Mouse (Mus musculus): ENCODE data around the gene Elmsan1.

Gene Elmsan1

GRCm38 (mm10) chr12:84142281-84143050 lies 76.2 kb downstream of the Elmsan1 start:
- no peak for DNase-seq

GRCm38 (mm10) chr12:84141271-84141670 lies 77.4 kb downstream of the Elmsan1 start:
- no peak for DNase-seq

DNA sequence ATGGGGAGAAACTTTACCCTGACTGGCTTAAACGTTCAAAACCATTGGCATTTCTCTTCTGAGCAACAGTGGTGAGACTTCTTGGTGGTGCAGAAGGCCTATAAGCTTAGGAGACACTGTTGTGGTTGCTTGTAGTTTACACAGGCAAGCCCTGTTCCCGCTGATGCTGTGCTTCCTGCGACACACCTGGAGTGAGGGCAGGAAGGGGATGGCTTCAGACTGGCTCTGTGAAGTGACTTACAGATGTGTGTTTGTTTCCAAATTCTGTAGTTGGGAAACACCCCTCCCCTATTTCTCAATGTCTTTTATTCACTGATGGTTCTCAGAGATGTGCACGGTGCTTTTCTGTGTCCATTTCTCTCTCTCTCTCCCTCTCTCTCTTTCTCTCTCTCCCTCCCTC lies 78.5 kb downstream of the Elmsan1 start:
- no peak for DNase-seq

DNA sequence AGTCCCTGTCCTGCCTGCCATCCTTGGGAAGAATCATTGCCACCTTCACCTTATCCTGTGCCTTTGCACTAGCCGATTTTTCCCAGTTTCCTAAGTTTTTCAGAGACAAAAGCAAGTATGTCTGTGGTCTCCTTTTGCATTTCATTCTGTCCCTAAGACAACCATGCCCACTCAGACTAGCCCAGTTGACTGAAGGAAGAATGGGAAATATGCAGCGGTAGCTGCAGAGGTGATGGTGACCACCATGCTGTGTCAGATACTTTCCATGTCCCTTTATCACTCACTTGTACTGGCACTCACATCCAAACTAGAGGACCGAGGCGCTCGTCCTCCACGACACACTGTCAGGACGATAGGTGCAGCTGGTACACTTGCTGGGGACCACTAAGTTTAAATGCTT lies 81.5 kb downstream of the Elmsan1 start:
- no peak for DNase-seq

DNA sequence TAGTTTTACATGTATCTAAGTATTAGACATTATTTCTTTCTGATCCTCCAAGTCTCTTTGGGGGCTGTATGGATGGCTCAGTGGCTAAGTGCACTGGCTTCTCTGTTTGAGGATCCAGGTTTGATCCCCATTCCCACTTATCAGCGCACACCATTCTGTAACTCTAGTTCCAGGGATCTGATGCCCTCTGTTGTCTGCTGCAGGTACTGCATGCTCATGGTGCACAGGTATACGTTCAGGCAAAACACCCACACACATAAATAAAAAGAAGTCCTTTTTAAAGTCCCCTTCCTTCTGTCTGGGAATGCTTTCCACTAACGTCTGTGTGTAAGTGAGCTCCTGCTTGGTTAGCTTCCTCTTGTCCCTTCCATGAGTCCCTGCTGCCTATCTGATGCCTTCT lies 86.4 kb downstream of the Elmsan1 start:
- peak; percentile 59 for DNase-seq

DNA sequence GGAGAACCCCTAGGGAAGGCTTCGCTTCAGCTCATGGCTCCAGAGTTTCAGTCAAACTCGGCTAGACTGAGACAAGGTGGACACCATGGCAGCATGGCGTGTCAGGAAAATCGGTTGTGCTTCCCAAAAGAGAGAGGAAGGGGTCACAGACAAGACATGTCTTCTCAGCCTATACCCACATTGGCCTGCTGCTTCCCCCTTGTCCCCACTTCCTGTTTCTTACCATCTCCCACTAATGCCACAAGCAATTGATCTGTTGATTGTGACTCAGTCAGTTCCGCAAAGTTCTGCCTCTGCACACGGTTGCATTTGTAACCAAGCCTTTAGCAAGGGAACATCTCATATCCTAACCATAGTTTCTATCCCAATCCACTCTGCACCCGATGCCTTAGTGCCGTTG lies 88.8 kb downstream of the Elmsan1 start:
- DNase-seq: no peak

DNA sequence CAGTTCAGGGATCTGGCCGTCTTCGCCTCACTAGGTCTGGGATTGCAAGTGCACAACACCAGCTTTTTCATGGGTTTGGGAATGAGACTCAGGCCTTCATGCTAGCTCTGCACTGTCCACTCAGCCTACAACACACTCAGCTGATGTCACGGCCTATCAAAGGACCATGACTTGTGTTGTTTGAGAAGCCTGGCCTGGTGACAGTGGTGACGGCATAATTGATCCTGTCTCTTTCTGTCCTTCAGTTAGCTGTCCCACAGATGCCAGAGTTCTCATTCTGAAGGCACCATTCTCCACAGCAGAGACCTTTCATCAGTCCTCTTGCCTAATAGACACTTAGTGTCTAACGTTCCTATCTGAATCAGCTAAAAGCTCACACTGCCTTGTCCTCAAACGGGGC lies 90.1 kb downstream of the Elmsan1 start:
- no peak for DNase-seq

DNA sequence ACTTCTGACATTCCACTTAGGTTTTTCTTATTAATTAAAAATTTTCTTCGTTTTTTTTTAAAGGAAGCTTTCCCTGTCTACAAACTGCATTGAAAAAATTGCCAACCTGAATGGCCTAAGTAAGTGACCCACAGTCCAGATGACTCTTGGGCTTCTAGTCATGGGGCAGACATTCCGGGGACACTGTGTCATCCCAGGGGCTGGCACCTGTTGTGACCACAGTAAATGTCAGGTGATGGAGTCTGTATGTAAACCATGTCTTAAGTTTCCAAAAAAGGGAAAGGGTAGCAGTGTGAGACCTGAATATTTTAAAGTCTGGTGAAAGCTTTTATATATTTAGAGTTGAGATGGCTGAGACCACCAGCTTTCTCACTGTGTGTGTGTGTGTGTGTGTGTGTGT lies 91.8 kb downstream of the Elmsan1 start:
- DNase-seq: no peak

DNA sequence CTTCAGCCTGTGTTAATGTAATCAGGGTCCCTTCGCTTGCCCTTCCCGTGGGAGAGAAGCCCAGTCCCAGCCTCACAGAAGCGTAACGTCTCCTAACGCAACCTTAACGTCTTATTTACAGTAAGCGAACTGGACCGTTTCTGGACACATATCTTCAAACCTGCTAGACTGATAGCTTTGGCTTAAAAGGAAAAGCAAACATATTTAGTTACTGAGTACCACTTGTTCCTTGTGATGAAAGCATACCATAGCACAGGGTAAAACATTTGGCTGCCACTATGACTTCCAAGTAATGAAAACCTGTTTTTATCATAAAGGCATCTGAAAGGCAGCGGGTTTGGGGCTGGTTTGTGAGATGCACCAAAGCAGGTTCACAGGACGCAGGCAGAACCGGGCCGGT lies 92.8 kb downstream of the Elmsan1 start:
- DNase-seq: no peak

DNA sequence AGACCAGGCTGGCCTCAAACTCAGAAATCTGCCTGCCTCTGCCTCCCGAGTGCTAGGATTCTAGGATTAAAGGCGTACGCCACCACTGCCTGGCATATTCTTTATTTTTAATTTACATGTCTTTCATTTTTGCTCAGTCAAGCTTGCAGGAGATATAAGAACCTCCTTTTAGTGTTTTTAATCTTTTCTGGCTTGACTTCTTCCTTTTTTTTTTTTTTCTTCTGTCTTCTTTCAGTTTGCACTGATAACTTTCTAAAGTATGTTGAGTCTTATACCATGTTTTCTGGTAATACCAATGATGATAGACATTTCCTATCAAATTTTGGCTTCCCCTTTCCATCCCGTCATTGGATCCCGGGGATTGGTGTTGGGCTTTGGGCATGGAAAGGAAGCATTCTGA lies 99.1 kb downstream of the Elmsan1 start:
- no peak for DNase-seq

DNA sequence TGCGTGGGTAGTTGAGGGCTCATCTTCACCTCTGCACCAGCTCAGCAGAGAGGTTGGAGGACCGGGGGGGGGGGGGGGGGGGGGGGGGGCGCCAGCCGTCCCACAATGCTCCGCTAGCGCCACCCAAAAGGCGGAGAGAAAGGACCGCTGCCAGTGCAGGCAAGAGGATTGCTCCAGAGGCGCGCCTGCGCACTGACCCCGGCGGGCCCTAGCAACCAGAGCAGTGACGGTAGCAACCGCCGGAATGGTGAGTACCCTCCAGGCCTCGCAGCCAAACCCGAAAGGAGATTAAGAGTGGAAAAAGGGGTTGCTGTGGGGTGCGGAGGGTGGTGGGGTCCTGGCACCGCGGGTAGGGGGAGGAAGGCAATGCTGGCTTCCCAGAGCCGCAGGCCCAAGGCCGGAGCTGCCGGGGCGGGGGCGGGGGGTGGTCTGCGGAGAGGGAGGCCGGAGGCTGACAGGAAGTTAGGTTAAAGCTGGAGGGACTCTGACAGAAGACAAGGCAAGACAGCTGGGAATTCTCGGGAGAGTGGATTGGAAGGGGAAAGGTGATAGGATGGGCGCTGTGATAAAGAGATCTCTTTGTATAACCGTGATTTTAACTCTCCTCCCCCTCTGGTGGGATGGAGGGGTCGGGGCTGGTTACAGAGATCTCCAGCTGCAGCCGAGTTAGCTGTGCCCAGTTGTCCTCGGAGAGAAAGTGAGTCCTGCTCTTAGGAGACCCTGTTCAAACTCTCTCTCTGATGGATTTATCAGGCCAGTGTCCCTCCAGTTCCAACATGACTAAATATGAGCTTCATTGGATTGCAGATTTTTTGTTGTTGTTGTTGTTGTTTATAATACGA lies 104.3 kb downstream of the Elmsan1 start, which contains the start of gene Dnal1:
TSS of gene Dnal1 (plus strand) at position 214 of the 842 bp plus-strand sequence.
- peak; percentile 87 for DNase-seq

GRCm38 (mm10) chr12:84113676-84114075 lies 105.0 kb downstream of the Elmsan1 start:
- DNase-seq: no peak

DNA sequence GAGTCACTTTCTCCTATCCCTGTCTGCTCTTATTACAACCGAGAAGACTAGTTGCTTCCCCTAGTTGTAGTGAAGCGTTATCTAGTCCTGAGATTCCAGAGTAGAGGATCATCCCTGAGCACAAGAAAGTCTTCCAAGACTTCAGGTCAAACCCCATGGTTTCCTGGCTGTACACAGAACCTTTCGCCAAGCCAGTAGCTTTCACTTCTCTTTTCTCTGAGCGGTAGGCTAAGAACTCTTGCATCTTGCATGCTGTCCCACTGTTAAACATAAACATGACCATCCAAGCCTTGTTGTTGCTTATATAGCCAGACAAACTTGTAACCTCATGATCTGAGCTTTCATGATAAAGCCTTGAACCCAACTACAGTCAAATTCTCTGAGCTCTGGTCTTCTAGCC lies 107.9 kb downstream of the Elmsan1 start:
- no peak for DNase-seq

DNA sequence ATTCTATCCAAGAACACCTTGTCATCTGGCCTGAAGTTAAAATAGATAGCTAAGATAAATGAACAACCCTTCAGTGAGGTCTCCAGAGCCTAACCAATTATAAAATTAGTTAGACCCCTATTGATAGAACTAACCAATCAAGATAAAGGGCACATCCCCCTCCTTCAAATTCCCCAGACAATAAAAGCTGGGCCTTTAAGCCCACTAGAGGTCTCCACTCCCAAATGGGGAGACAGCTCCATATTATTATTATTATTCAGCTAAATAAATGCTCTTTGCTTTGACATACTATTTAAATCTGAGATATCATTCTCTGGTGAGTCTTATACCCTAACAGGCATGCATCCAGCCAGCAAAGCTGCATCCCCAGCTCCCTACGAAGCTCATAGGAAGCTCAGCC lies 108.8 kb downstream of the Elmsan1 start:
- no peak for DNase-seq

DNA sequence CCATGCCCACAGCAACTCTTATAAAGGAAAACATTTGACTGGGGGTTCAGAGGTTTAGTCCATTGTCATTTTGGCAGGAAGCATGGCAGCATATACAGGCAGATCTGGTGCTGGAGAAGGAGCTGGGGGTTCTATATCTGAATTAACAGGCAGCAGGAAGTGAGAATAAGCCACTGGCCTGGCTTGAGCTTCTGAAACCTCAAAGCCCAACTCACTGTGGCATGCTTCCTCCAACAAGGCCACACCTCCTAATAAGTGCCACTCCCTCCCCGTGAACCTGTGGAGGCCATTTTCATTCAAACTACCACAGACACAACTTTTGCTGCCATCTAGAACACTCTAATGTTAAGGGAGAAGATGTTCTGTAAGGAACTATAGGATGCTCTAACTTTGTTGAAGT lies 111.0 kb downstream of the Elmsan1 start:
- no peak for DNase-seq

DNA sequence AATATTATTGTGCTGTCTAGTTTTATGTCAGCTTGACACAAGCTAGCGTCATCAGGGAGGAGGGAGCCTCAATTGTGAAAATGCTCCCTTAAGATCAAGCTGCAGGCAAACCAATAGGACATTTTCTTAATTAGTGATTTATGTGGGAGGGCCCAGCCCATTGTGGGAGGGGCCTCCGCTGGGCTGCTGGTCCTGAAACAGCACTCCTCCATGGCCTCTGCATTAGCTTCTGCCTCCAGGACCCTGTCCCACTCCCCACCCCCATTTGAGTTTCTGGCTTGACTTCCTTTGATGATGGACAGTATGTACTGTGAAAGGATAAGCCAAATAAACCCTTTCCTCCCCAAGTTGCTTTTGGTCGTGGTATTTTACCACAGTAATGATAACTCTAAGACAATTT lies 111.7 kb downstream of the Elmsan1 start:
- DNase-seq: no peak

DNA sequence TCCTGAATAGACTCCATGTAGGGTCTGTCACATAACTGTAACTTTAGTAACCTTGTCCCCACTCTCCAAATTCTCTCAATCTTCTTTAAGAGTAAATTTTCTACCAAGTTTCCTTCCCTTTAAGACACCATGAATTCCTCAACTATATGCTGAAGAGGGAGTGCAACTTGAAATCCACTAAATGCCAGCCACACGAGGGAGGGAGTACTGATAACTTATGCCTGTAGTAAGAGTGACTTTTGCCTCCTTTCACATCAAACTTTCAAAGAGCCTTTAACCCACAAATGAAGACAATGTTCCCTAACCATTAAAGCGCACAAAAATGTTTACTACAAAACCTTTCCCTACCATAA lies 117.2 kb downstream of the Elmsan1 start:
- no peak for DNase-seq

GRCm38 (mm10) chr12:84100604-84101492 lies 117.8 kb downstream of the Elmsan1 start, which contains the start of gene Acot6:
TSS of gene Acot6 (plus strand) at chr12:84100654.
- peak; percentile 63 for DNase-seq

DNA sequence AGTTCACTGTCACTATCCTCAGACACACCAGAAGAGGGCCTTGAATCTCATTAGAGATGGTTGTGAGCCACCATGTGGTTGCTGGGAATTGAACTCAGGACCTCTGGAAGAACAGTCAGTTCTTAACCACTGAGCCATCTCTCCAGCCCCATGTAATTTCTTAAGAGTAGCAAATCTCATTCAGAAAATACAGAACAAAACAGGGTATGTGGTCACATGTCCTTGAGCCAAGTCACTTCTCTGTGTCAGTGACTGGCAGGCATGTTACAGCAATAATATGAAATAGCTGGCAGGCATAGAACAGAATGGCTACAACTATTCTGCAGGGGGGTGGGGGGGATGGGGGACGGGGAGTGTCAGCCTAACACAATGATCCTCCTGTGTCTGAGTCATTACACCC lies 118.6 kb downstream of the Elmsan1 start:
- DNase-seq: no peak

DNA sequence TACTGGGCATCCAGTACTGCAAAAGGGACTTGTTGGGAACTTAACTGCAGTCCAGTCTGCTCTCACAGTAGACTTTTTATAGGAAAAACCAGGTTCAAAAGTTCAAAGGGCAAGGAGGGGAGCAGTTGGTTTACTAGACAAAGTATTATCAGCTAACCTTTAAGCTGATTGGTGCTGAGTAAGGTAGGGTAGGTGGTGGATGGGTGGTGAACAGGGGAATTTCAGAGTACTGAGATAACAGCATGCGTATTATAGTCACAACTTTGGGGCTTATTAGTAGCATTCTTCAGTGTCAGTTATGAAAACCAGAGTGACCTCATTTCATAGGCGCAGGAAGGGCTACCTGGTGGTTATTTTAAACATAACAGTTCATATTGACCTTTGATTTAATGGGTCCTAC lies 119.1 kb downstream of the Elmsan1 start:
- no peak for DNase-seq
